Mouse (Mus musculus) megakaryocyte, embryonic 14.5 days (primary cell): Measurements from ENCODE around the gene Tmem222.

ENCODE experiments used
- FLI1 ChIP-seq: IDR thresholded peaks from 2 replicates; pipeline ENCODE4 v1.6.1; 2012; ENCODE audit warnings: low read length, inconsistent platforms, mixed read lengths
- GATA1 ChIP-seq: IDR thresholded peaks from 3 replicates; pipeline ENCODE4 v1.6.1; 2012; ENCODE audit warnings: mixed read lengths, low read length, inconsistent platforms, borderline replicate concordance

GRCm38 (mm10) chr4:133226073-133226472 lies 51.5 kb downstream of the Tmem222 start:
- TF ChIP-seq GATA1 (no peak), FLI1 (no peak)
